Mouse (Mus musculus): ENCODE measurements around the gene Caskin1. TPM values are rescaled to one million over a fixed set of nuclear protein-coding genes. Genes with fewer than 3 reads are reported as not detected.

Gene Caskin1
- 0.47 and 0.56 TPM in 2 replicates for polyA plus RNA-seq (2014; fragmentation: Nextera tagmentation; extraction: Ambion mirVana)

DNA sequence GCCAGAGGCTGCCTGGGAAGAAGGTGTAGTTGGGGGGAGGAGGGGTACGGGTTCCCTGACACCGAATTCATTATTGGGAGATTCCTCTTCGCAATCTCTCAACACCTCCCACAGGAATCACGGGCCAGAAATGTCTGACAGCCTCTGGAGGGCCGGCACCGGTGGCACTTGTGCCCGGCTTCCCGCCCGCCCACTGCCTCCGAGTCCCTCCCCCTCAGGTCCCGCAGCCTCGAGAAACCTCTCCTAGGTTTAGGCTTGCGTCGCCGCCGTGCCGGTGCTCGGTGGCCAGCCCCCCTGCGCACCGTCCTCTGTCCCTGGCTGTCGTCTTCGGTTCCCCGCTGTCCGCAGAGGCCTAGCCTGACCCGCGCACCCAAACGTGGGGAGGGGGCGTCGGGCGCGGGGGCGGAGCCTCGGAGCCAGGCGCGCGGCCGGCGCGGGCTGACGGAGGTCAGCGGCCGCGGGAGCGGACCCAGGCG is at the start of gene Caskin1:
TSS of gene Caskin1 (plus strand) at position 416 of the 476 bp plus-strand sequence.
- ATAC-seq (replicated peaks; ENCODE audit: low FRiP score) (no peak), DNase-seq (ENCODE audit: low spot score) (no peak)
- H3K9me3 ChIP-seq (ENCODE audit: control insufficient read depth, low read length): no peaks in the 10 kb centered on the region
- H3K4me1 ChIP-seq (replicated peaks; ENCODE audit: control insufficient read depth, insufficient read depth, low read length): peaks cover 14% of the 10 kb centered on the region; the same call in 1 of the 2 replicates
- peak within 1 kb of the TSS; percentile 56 for H3K9ac ChIP-seq (ENCODE audit: low read depth, low read length)
- H3K36me3 ChIP-seq (ENCODE audit: control insufficient read depth, insufficient read depth, low read length): no peaks in the 10 kb centered on the region
- H3K4me3 ChIP-seq (ENCODE audit: low read depth, low read length): peak within 1 kb of the TSS; percentile 64
- peak within 1 kb of the TSS; percentile 92 for H3K4me2 ChIP-seq
- peaks cover 41% of the 10 kb centered on the region for H3K27me3 ChIP-seq (replicated peaks; ENCODE audit: control insufficient read depth, insufficient read depth, low read length)
- under 1% methylated on average over 43 of the region's 45 CpGs for WGBS
- H3K27ac ChIP-seq (ENCODE audit: low read depth, low read length): no peak within 1 kb of the TSS

DNA sequence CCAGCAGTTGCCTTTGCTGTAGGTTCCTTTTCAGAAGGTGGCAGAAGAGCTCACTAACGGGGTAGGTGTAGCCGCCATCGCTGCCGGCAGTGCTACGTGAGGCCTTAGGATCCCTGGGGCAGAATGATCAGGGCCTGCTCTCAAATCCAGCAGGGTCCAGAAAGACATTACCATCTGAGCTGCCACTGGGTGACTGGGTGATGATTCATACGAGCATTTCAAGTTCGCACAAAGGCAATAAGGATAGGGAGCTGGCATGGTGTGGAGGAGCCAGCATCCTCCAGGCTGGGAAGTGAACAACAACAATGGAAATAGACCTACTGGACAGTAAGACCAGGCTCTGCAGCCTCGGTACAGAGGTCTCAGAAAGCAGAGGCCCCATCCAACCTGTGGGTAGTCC is 48.0 kb upstream of the Caskin1 start:
- H3K27ac ChIP-seq (ENCODE audit: low read depth, low read length): no peak overlapping the region
- no peaks in the 10 kb centered on the region for H3K4me1 ChIP-seq (replicated peaks; ENCODE audit: control insufficient read depth, insufficient read depth, low read length)
- H3K9me3 ChIP-seq (ENCODE audit: control insufficient read depth, low read length): no peaks in the 10 kb centered on the region
- no peaks in the 10 kb centered on the region for H3K27me3 ChIP-seq (replicated peaks; ENCODE audit: control insufficient read depth, insufficient read depth, low read length)
- WGBS: 89% methylated on average over 8 of the region's 8 CpGs
- no peak overlapping the region for H3K9ac ChIP-seq (ENCODE audit: low read depth, low read length)
- H3K4me3 ChIP-seq (ENCODE audit: low read depth, low read length): no peak overlapping the region
- ATAC-seq (replicated peaks; ENCODE audit: low FRiP score): no peak
- H3K4me2 ChIP-seq: no peak overlapping the region
- peaks cover 50% of the 10 kb centered on the region for H3K36me3 ChIP-seq (ENCODE audit: control insufficient read depth, insufficient read depth, low read length)
- DNase-seq (ENCODE audit: low spot score): no peak

DNA sequence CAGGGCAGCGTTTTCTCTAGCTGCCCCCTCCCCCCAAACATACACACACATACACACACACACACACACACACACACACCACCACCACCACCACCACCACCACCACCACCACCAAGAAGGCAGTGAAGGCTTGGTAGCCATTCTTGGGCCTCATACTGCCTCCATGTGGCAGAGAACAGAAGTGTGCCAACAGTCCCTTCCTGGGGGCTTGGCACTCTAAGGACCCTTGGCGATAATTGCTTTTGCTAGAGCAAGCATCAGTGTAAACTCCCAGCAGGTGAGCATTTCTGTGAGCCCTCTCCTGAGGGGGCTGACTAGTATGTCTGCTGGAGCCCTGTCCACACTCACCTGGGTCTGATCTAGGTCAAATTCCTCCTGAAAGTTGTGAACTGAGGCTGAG is 47.3 kb upstream of the Caskin1 start:
- Histone ChIP-seq H3K4me3 (ENCODE audit: low read depth, low read length) (no peak overlapping the region), H3K27me3 (replicated peaks; ENCODE audit: control insufficient read depth, insufficient read depth, low read length) (no peaks in the 10 kb centered on the region), H3K4me1 (replicated peaks; ENCODE audit: control insufficient read depth, insufficient read depth, low read length) (no peaks in the 10 kb centered on the region), H3K9ac (ENCODE audit: low read depth, low read length) (no peak overlapping the region), H3K4me2 (no peak overlapping the region), H3K27ac (ENCODE audit: low read depth, low read length) (no peak overlapping the region), H3K36me3 (ENCODE audit: control insufficient read depth, insufficient read depth, low read length) (peaks cover 55% of the 10 kb centered on the region), H3K9me3 (ENCODE audit: control insufficient read depth, low read length) (no peaks in the 10 kb centered on the region)
- ATAC-seq (replicated peaks; ENCODE audit: low FRiP score) (no peak), DNase-seq (ENCODE audit: low spot score) (no peak)
- 58% methylated on average over 2 of the region's 2 CpGs for WGBS

DNA sequence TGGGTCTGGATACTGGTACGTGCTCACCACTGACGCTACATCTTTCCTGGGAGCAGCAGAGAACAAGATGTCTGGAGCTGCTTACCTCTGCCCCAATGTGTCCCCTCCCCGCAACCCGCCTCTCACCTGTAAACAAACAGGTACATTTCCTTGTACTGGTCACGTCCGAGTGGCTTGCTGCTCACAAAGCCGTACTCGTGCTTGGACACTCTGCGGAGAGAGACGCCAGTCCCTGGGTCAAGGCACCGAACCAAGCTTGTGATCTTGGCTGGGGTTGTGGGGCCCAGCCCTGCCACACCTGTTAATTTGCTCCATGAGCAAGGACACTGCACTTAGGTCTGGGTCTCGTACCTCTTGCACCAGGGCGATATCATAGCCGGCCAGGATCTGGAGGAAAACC is 46.3 kb upstream of the Caskin1 start:
- H3K9me3 ChIP-seq (ENCODE audit: control insufficient read depth, low read length): no peaks in the 10 kb centered on the region
- no peak overlapping the region for H3K27ac ChIP-seq (ENCODE audit: low read depth, low read length)
- peaks cover 59% of the 10 kb centered on the region for H3K36me3 ChIP-seq (ENCODE audit: control insufficient read depth, insufficient read depth, low read length)
- H3K27me3 ChIP-seq (replicated peaks; ENCODE audit: control insufficient read depth, insufficient read depth, low read length): no peaks in the 10 kb centered on the region
- H3K4me3 ChIP-seq (ENCODE audit: low read depth, low read length): no peak overlapping the region
- H3K9ac ChIP-seq (ENCODE audit: low read depth, low read length): no peak overlapping the region
- DNase-seq (ENCODE audit: low spot score): no peak
- WGBS: 83% methylated on average over 14 of the region's 14 CpGs
- no peak overlapping the region for H3K4me2 ChIP-seq
- ATAC-seq (replicated peaks; ENCODE audit: low FRiP score): no peak
- no peaks in the 10 kb centered on the region for H3K4me1 ChIP-seq (replicated peaks; ENCODE audit: control insufficient read depth, insufficient read depth, low read length)

DNA sequence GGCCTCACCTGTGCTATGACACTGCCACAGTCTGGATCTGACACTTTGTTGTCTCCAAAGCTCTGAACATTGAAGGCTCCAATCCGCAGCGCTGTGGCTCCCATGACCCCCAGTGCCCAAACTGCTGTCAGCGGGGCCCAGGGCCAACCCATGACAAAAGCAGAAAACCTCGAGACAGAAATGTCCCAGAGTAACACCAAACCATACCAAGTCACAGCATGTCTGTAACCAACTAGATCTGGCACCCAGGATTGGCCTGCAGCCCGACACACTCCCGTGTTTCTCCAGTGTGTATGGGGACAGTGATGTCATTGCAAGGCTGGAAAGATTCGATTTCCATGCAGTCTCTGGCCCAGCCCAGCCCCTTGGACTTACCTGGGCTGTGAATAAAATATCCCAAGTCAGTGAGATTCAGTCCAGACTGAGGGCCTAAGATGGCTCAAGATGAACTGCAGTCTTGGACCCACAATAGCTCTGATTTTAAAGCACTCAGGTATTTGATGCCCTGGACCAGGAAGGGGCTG is 45.7 kb upstream of the Caskin1 start, which contains the start of gene Dnase1l2:
TSS of gene Dnase1l2 (minus strand) at position 474 of the 524 bp plus-strand sequence.
- DNase-seq (ENCODE audit: low spot score) (no peak), ATAC-seq (replicated peaks; ENCODE audit: low FRiP score) (no peak)
- H3K27me3 ChIP-seq (replicated peaks; ENCODE audit: control insufficient read depth, insufficient read depth, low read length): no peaks in the 10 kb centered on the region
- no peaks in the 10 kb centered on the region for H3K4me1 ChIP-seq (replicated peaks; ENCODE audit: control insufficient read depth, insufficient read depth, low read length)
- H3K4me3 ChIP-seq (ENCODE audit: low read depth, low read length): no peak within 1 kb of the TSS
- H3K36me3 ChIP-seq (ENCODE audit: control insufficient read depth, insufficient read depth, low read length): peaks cover 56% of the 10 kb centered on the region
- no peak within 1 kb of the TSS; the same call in 1 of the 2 replicates for H3K4me2 ChIP-seq
- H3K9ac ChIP-seq (ENCODE audit: low read depth, low read length): no peak within 1 kb of the TSS
- 86% methylated on average over 7 of the region's 7 CpGs for WGBS
- no peaks in the 10 kb centered on the region for H3K9me3 ChIP-seq (ENCODE audit: control insufficient read depth, low read length)
- no peak within 1 kb of the TSS for H3K27ac ChIP-seq (ENCODE audit: low read depth, low read length)

DNA sequence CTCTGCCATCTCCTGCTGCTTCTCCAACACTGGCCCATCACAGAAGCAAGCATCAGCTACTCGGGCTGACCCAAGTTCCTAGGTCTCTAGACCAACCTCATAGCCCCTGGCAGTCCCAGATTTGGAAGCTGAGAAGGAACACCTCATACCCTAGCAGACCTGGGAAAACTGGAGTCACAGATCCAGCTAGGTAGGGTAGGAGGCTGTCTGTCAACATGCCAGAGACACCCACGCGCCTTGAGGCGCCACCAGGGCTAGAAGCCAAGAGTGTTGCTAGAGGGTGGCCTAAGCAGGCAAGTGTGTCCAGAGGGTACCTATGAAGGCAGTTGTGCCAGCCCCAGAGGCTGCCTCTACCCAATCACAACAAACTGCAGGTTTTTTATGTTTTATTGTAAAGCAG is 45.0 kb upstream of the Caskin1 start:
- no peak for DNase-seq (ENCODE audit: low spot score)
- Histone ChIP-seq H3K4me1 (replicated peaks; ENCODE audit: control insufficient read depth, insufficient read depth, low read length) (no peaks in the 10 kb centered on the region), H3K27ac (ENCODE audit: low read depth, low read length) (no peak overlapping the region), H3K4me3 (ENCODE audit: low read depth, low read length) (no peak overlapping the region), H3K4me2 (no peak overlapping the region; the same call in 1 of the 2 replicates), H3K9ac (ENCODE audit: low read depth, low read length) (no peak overlapping the region), H3K27me3 (replicated peaks; ENCODE audit: control insufficient read depth, insufficient read depth, low read length) (no peaks in the 10 kb centered on the region), H3K36me3 (ENCODE audit: control insufficient read depth, insufficient read depth, low read length) (peaks cover 53% of the 10 kb centered on the region), H3K9me3 (ENCODE audit: control insufficient read depth, low read length) (no peaks in the 10 kb centered on the region)
- ATAC-seq (replicated peaks; ENCODE audit: low FRiP score): no peak
- WGBS: 88% methylated on average over 4 of the region's 4 CpGs

DNA sequence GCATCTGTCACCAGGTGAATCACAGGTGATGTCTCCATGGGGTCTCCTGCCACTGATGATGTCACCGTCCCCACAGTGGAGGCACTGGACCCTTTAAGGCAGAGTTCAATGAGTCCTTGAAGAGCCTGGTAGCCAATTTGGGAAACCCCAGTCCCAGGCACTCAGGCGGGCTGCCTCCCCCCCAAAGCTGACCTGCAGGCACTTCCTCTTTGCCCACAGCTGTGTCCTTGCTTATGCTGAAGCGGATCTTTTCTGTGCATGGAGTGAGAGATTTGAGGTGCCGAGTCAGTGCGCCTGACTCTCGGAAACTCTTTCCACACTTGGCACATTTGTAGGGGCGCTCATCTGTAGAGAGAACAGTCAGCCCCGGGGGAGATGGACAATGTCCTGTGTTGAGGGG is 41.8 kb upstream of the Caskin1 start:
- Histone ChIP-seq H3K36me3 (ENCODE audit: control insufficient read depth, insufficient read depth, low read length) (peaks cover 59% of the 10 kb centered on the region), H3K9ac (ENCODE audit: low read depth, low read length) (no peak overlapping the region), H3K4me3 (ENCODE audit: low read depth, low read length) (no peak overlapping the region), H3K4me1 (replicated peaks; ENCODE audit: control insufficient read depth, insufficient read depth, low read length) (no peaks in the 10 kb centered on the region), H3K4me2 (no peak overlapping the region), H3K27ac (ENCODE audit: low read depth, low read length) (no peak overlapping the region), H3K27me3 (replicated peaks; ENCODE audit: control insufficient read depth, insufficient read depth, low read length) (no peaks in the 10 kb centered on the region), H3K9me3 (ENCODE audit: control insufficient read depth, low read length) (no peaks in the 10 kb centered on the region)
- 93% methylated on average over 8 of the region's 8 CpGs for WGBS
- DNase-seq (ENCODE audit: low spot score) (no peak), ATAC-seq (replicated peaks; ENCODE audit: low FRiP score) (no peak)

DNA sequence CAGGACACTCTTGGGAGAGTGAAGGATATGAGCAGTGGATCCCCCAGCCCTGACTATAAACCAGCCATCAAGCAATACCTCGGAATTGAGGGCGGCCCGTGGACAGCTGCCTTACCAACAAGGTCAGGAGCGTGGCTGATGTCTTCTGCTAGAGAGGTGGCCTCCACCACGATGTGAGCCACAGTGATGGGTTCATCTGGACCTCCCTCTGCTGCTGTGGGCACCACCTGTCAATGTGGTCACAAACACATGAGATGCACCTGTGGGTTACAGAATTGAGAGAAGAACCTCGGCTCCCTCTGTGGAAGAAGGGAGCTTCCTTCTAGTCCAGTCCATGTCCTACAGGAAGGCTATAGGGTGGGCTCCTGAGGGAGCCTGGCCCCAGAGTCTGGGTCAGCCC is 38.9 kb upstream of the Caskin1 start:
- ATAC-seq (replicated peaks; ENCODE audit: low FRiP score): no peak
- Histone ChIP-seq H3K27ac (ENCODE audit: low read depth, low read length) (no peak overlapping the region), H3K4me3 (ENCODE audit: low read depth, low read length) (no peak overlapping the region), H3K4me1 (replicated peaks; ENCODE audit: control insufficient read depth, insufficient read depth, low read length) (peaks cover 11% of the 10 kb centered on the region), H3K27me3 (replicated peaks; ENCODE audit: control insufficient read depth, insufficient read depth, low read length) (no peaks in the 10 kb centered on the region), H3K9ac (ENCODE audit: low read depth, low read length) (no peak overlapping the region), H3K36me3 (ENCODE audit: control insufficient read depth, insufficient read depth, low read length) (peaks cover 46% of the 10 kb centered on the region), H3K4me2 (no peak overlapping the region), H3K9me3 (ENCODE audit: control insufficient read depth, low read length) (no peaks in the 10 kb centered on the region)
- DNase-seq (ENCODE audit: low spot score): no peak
- 86% methylated on average over 6 of the region's 6 CpGs for WGBS

DNA sequence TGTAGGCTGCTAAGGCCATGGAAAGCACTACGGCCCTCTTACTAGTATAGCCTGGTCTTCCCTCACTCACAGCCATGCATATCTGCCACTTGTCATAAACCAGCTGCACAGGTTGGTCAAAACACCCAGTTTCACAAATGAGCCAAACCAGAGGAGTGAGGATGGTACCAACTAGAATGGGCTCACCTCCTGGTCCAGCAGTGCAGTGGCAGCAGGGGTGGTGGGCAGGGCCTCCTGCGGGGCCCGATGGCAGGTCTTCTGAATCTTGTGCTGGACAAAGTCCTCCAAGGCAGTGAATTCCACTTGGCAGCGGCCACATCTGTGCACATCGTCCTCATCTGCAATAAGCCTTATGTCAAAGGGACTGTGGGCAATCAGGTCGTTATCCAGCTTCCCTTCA is 37.2 kb upstream of the Caskin1 start:
- 88% methylated on average over 6 of the region's 6 CpGs for WGBS
- Histone ChIP-seq H3K4me1 (replicated peaks; ENCODE audit: control insufficient read depth, insufficient read depth, low read length) (peaks cover 11% of the 10 kb centered on the region), H3K4me2 (no peak overlapping the region), H3K36me3 (ENCODE audit: control insufficient read depth, insufficient read depth, low read length) (peaks cover 30% of the 10 kb centered on the region), H3K9ac (ENCODE audit: low read depth, low read length) (no peak overlapping the region), H3K27me3 (replicated peaks; ENCODE audit: control insufficient read depth, insufficient read depth, low read length) (no peaks in the 10 kb centered on the region), H3K4me3 (ENCODE audit: low read depth, low read length) (no peak overlapping the region), H3K27ac (ENCODE audit: low read depth, low read length) (no peak overlapping the region), H3K9me3 (ENCODE audit: control insufficient read depth, low read length) (no peaks in the 10 kb centered on the region)
- no peak for ATAC-seq (replicated peaks; ENCODE audit: low FRiP score)
- no peak for DNase-seq (ENCODE audit: low spot score)
